Mouse (Mus musculus): Measurements from ENCODE around the gene Kcnma1. TPM values are rescaled to one million over a fixed set of nuclear protein-coding genes. Genes with fewer than 3 reads are reported as not detected.

Kcnma1 gene
- total and polyA plus RNA-seq, 2 experiments, result 0.18 TPM; not detected in 1

DNA sequence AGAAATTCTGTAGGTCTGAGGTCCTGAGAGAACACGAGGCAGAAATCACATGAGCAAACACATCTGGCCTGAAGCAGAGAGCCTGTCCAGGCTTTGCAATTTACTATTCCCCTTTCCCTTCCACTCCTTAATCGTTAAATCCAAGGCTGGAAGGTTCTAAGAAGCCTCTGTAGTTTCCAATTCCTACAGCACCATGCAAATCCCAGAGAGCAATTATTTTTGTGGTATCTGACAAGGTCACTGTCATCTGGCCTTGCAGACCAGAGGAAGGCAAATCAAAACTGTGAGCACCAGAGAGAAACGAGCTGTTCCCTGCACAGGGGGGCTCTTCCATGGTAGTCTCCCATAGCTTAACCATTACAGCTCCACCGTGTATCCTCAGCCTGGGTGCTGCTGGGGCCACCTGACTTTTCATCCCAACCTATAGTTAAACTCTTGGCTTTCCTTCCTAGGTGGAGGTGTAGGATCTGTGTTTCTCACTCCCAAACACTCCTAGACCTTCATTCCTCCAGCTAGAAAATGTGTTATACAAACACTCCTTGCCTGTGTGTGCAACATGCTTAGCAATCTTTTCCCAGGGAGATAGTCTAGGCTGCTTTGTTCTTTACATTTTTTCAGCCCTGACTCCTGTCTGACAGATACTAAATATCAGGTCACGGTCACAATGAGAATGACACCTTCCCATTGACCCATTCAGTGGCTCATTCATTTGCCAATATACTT lies 461.9 kb downstream of the Kcnma1 start:
- 47% methylated on average over 5 of the region's 5 CpGs for WGBS
- Histone ChIP-seq H3K27me3 (ENCODE audit: control insufficient read depth, insufficient read depth, low read length) (no peaks in the 10 kb centered on the region), H3K4me1 (ENCODE audit: control insufficient read depth, insufficient read depth, low read length) (no peaks in the 10 kb centered on the region), H3K4me3 (ENCODE audit: insufficient read depth, low read depth, low read length) (no peak overlapping the region), H3K79me2 (ENCODE audit: control insufficient read depth, insufficient read depth, low read length) (no peaks in the 10 kb centered on the region), H3K9ac (ENCODE audit: low read depth, low read length) (no peak overlapping the region), H3K27ac (replicated peaks; ENCODE audit: insufficient read depth, low read depth, low read length) (no peak overlapping the region), H3K36me3 (ENCODE audit: control insufficient read depth, insufficient read depth, low read length) (no peaks in the 10 kb centered on the region)
- DNase-seq (ENCODE audit: extremely low read depth, low read depth, low spot score), result no peak
- no peak for TF ChIP-seq POLR2A (IDR thresholded peaks at IDR 0.05; ENCODE audit: extremely low read depth, insufficient read depth, low read length)
- no peak for TF ChIP-seq CTCF (IDR thresholded peaks at IDR 0.05; ENCODE audit: low read depth, low read length)

GRCm38 (mm10) chr14:23550467-23550866 lies 463.8 kb downstream of the Kcnma1 start:
- Histone ChIP-seq H3K27me3 (ENCODE audit: control insufficient read depth, insufficient read depth, low read length) (no peaks in the 10 kb centered on the region), H3K36me3 (ENCODE audit: control insufficient read depth, insufficient read depth, low read length) (no peaks in the 10 kb centered on the region), H3K9ac (ENCODE audit: low read depth, low read length) (no peak overlapping the region), H3K79me2 (ENCODE audit: control insufficient read depth, insufficient read depth, low read length) (no peaks in the 10 kb centered on the region), H3K4me3 (ENCODE audit: insufficient read depth, low read depth, low read length) (no peak overlapping the region), H3K27ac (replicated peaks; ENCODE audit: insufficient read depth, low read depth, low read length) (no peak overlapping the region), H3K4me1 (ENCODE audit: control insufficient read depth, insufficient read depth, low read length) (no peaks in the 10 kb centered on the region)
- DNase-seq (ENCODE audit: extremely low read depth, low read depth, low spot score), result no peak
- TF ChIP-seq CTCF (IDR thresholded peaks at IDR 0.05; ENCODE audit: low read depth, low read length) (no peak), POLR2A (IDR thresholded peaks at IDR 0.05; ENCODE audit: extremely low read depth, insufficient read depth, low read length) (no peak)
- WGBS, result 81% methylated on average over 3 of the region's 3 CpGs

GRCm38 (mm10) chr14:23542131-23542530 lies 472.2 kb downstream of the Kcnma1 start:
- no peak overlapping the region for H3K9ac ChIP-seq (ENCODE audit: low read depth, low read length)
- no peaks in the 10 kb centered on the region for H3K4me1 ChIP-seq (ENCODE audit: control insufficient read depth, insufficient read depth, low read length)
- H3K27ac ChIP-seq (replicated peaks; ENCODE audit: insufficient read depth, low read depth, low read length), result no peak overlapping the region
- no peak overlapping the region for H3K4me3 ChIP-seq (ENCODE audit: insufficient read depth, low read depth, low read length)
- 84% methylated on average over 6 of the region's 6 CpGs for WGBS
- no peak for DNase-seq (ENCODE audit: extremely low read depth, low read depth, low spot score)
- H3K79me2 ChIP-seq (ENCODE audit: control insufficient read depth, insufficient read depth, low read length), result no peaks in the 10 kb centered on the region
- H3K36me3 ChIP-seq (ENCODE audit: control insufficient read depth, insufficient read depth, low read length), result no peaks in the 10 kb centered on the region
- TF ChIP-seq CTCF (IDR thresholded peaks at IDR 0.05; ENCODE audit: low read depth, low read length) (no peak), POLR2A (IDR thresholded peaks at IDR 0.05; ENCODE audit: extremely low read depth, insufficient read depth, low read length) (no peak)
- H3K27me3 ChIP-seq (ENCODE audit: control insufficient read depth, insufficient read depth, low read length), result no peaks in the 10 kb centered on the region

- Histone ChIP-seq H3K27ac (replicated peaks; ENCODE audit: insufficient read depth, low read depth, low read length) (no peak overlapping the region), H3K79me2 (ENCODE audit: control insufficient read depth, insufficient read depth, low read length) (no peaks in the 10 kb centered on the region), H3K4me1 (ENCODE audit: control insufficient read depth, insufficient read depth, low read length) (no peaks in the 10 kb centered on the region), H3K27me3 (ENCODE audit: control insufficient read depth, insufficient read depth, low read length) (no peaks in the 10 kb centered on the region), H3K4me3 (ENCODE audit: insufficient read depth, low read depth, low read length) (no peak overlapping the region), H3K36me3 (ENCODE audit: control insufficient read depth, insufficient read depth, low read length) (no peaks in the 10 kb centered on the region), H3K9ac (ENCODE audit: low read depth, low read length) (no peak overlapping the region)
- 81% methylated on average over 3 of the region's 3 CpGs for WGBS
- TF ChIP-seq CTCF (IDR thresholded peaks at IDR 0.05; ENCODE audit: low read depth, low read length) (no peak), POLR2A (IDR thresholded peaks at IDR 0.05; ENCODE audit: extremely low read depth, insufficient read depth, low read length) (no peak)
- no peak for DNase-seq (ENCODE audit: extremely low read depth, low read depth, low spot score)
Measured at GRCm38 (mm10) chr14:23539621-23540020, 474.7 kb downstream of the Kcnma1 start.

GRCm38 (mm10) chr14:23533346-23533745 lies 480.9 kb downstream of the Kcnma1 start:
- DNase-seq (ENCODE audit: extremely low read depth, low read depth, low spot score), result no peak
- TF ChIP-seq POLR2A (IDR thresholded peaks at IDR 0.05; ENCODE audit: extremely low read depth, insufficient read depth, low read length) (no peak), CTCF (IDR thresholded peaks at IDR 0.05; ENCODE audit: low read depth, low read length) (no peak)
- Histone ChIP-seq H3K27ac (replicated peaks; ENCODE audit: insufficient read depth, low read depth, low read length) (no peak overlapping the region), H3K27me3 (ENCODE audit: control insufficient read depth, insufficient read depth, low read length) (no peaks in the 10 kb centered on the region), H3K4me3 (ENCODE audit: insufficient read depth, low read depth, low read length) (no peak overlapping the region), H3K9ac (ENCODE audit: low read depth, low read length) (no peak overlapping the region), H3K36me3 (ENCODE audit: control insufficient read depth, insufficient read depth, low read length) (no peaks in the 10 kb centered on the region), H3K4me1 (ENCODE audit: control insufficient read depth, insufficient read depth, low read length) (no peaks in the 10 kb centered on the region), H3K79me2 (ENCODE audit: control insufficient read depth, insufficient read depth, low read length) (no peaks in the 10 kb centered on the region)
- WGBS, result 84% methylated on average over 3 of the region's 3 CpGs

Data from liver, adult 2 months (tissue).